Mouse (Mus musculus) brown adipose tissue, adult 24 weeks (tissue): ENCODE measurements around the gene Papss1. TPM values are rescaled to one million over a fixed set of nuclear protein-coding genes. Genes with fewer than 3 reads are reported as not detected.

Source experiments
- polyA plus RNA-seq: library from polyadenylated mRNA; stranded (reverse); fragments of >200 nt; gene quantifications from 2 replicates; pipeline ENCODE4 v1.2.4, GENCODE M21; 2012; ENCODE audit not compliant: missing spikeins, insufficient read depth, insufficient read length

The Papss1 gene
- polyA plus RNA-seq, 1 experiment = 22.6 TPM

Other genes with a start within 250 kb of the Papss1 start
- 1.3 and 8.1 TPM in 2 replicates for gene Sgms2, start 73.4 kb upstream of the Papss1 start, polyA plus RNA-seq